Mouse (Mus musculus): ENCODE results near the gene Gp5.

DNA sequence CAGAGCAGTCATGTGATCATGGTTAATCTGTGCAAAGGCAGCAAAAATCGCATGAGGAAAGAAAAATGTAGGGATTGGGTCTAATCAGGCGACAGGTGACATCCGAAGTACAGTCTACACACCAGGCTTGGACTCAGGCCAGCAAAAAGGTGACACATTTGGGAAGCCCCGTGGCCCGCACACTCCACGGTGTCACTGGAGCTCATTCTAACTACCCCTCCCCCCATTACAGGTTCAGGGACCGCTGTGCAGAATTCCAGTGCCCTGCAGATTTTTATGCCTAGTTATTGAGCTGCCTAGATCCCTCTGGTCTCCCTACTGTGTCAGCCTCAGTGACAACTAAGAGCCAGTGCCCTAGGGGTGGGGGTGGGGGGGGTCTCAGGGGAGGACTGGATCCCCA is 13.1 kb downstream of the Gp5 start:
- TF ChIP-seq USF1 (IDR thresholded peaks at IDR 0.05; ENCODE audit: low read depth), result no peak
- TF ChIP-seq POLR2A (IDR thresholded peaks at IDR 0.05; ENCODE audit: insufficient read length, low read depth), result no peak
- no peak for TF ChIP-seq MYOD1 (IDR thresholded peaks at IDR 0.05; ENCODE audit: control insufficient read depth in 1 of 3, insufficient read length in 2 of 3, low read depth in 2 of 3)
- no peak for TF ChIP-seq TCF12 (IDR thresholded peaks at IDR 0.05; ENCODE audit: insufficient read depth, poor library complexity, severe bottlenecking)
- no peak for TF ChIP-seq MYOG (IDR thresholded peaks at IDR 0.05; ENCODE audit: control insufficient read depth in 1 of 3, insufficient read depth in 1 of 3, insufficient read length in 2 of 3, low read depth in 2 of 3)
- no peak for TF ChIP-seq E2F4 (IDR thresholded peaks at IDR 0.05; ENCODE audit: insufficient read depth)
- TF ChIP-seq SRF (IDR thresholded peaks at IDR 0.05; ENCODE audit: control insufficient read depth, insufficient read length, low read depth), result no peak
- TF ChIP-seq POLR2AphosphoS2 (IDR thresholded peaks at IDR 0.05; ENCODE audit: insufficient read length, low read depth), result no peak
- no peak for TF ChIP-seq MAX (IDR thresholded peaks at IDR 0.05; ENCODE audit: low read depth)
- no peak for TF ChIP-seq REST (IDR thresholded peaks at IDR 0.05; ENCODE audit: insufficient read depth, insufficient read length)
